Mouse (Mus musculus) intestine, embryonic 15.5 days (tissue): Measurements from ENCODE around the gene Bbx. TPM values are rescaled to one million over a fixed set of nuclear protein-coding genes. Genes with fewer than 3 reads are reported as not detected.

ENCODE experiments used
- ATAC-seq: fragments of 200-750 bp; cut with Nextera tagmentation; 2 replicates; pipeline ENCODE4 v1.8.0; 2017; ENCODE audit warnings: moderate TSS enrichment, moderate library complexity
- H3K27ac ChIP-seq: fragments of 300-500 bp; sonication (generic); 2 replicates; pipeline ENCODE4 v1.5.1; 2015; ENCODE audit warnings: mild to moderate bottlenecking, inconsistent platforms
- H3K27me3 ChIP-seq: fragments of 300-500 bp; sonication (generic); replicated peaks from 2 replicates; pipeline ENCODE4 v1.6.1; 2015; ENCODE audit warnings: inconsistent platforms
- H3K36me3 ChIP-seq: fragments of 300-500 bp; sonication (generic); 2 replicates; pipeline ENCODE4 v1.6.1; 2015; ENCODE audit warnings: inconsistent platforms
- H3K4me1 ChIP-seq: fragments of 300-500 bp; sonication (generic); replicated peaks from 2 replicates; pipeline ENCODE4 v1.6.1; 2015; ENCODE audit warnings: inconsistent platforms
- H3K4me2 ChIP-seq: fragments of 300-500 bp; sonication (generic); replicated peaks from 2 replicates; pipeline ENCODE4 v1.6.1; 2015; ENCODE audit warnings: mild to moderate bottlenecking, inconsistent platforms
- H3K4me3 ChIP-seq: fragments of 300-500 bp; sonication (generic); replicated peaks from 2 replicates; pipeline ENCODE4 v1.5.1; 2015; ENCODE audit warnings: inconsistent platforms
- H3K9ac ChIP-seq: fragments of 300-500 bp; sonication (generic); 2 replicates; pipeline ENCODE4 v1.6.1; 2015; ENCODE audit warnings: inconsistent platforms
- H3K9me3 ChIP-seq: fragments of 300-500 bp; sonication (generic); 2 replicates; pipeline ENCODE4 v1.6.1; 2016; ENCODE audit warnings: inconsistent platforms
- WGBS: fragments of 180-500 bp; shearing (Covaris S2); methylation state at CpG from one replicate; pipeline ENCODE4 v1.1.7; 2015; 5-methylcytosine and 5-hydroxymethylcytosine counted together
- polyA plus RNA-seq: library from polyadenylated mRNA; unstranded; fragments of >200 nt; fragmentation: Nextera tagmentation; extraction: Ambion mirVana; gene quantifications from 2 replicates; pipeline ENCODE4 v1.2.1, GENCODE M21; 2015

The Bbx gene
- polyA plus RNA-seq, 1 experiment from 2014 or later = 33.8 TPM

- H3K4me3 ChIP-seq = no peak overlapping the region
- H3K27me3 ChIP-seq = no peaks in the 10 kb centered on the region
- no peaks in the 10 kb centered on the region for H3K36me3 ChIP-seq
- 88% methylated on average over 8 of the region's 8 CpGs for WGBS
- H3K27ac ChIP-seq = no peak overlapping the region
- no peak for ATAC-seq
- no peak overlapping the region for H3K9ac ChIP-seq
- no peaks in the 10 kb centered on the region for H3K9me3 ChIP-seq
- H3K4me1 ChIP-seq = no peaks in the 10 kb centered on the region; the same call in 1 of the 2 replicates
- no peak overlapping the region for H3K4me2 ChIP-seq
These were observed 48.6 kb downstream of the Bbx start for GRCm38 (mm10) chr16:50383541-50383940.

DNA sequence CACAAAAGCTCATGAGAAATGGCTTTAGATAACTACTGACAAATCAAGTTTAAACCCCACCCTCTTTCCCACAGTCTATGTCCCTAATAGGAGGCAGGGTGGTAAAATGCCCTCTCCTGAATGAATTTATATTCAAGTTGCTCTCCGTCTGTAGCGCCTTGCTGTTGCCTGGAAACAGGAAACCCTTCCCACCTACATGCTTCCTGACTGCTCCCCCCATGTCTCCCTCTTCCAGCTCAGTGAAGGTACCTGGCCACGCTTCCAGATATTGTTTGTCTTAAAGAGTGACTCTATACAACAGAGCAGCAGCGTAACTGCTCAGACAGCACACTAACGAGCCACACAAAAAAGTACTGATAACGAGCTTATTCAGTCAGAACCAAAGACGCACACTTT, 50.8 kb downstream of the Bbx start:
- Histone ChIP-seq H3K27me3 (no peaks in the 10 kb centered on the region), H3K4me3 (no peak overlapping the region), H3K9me3 (no peaks in the 10 kb centered on the region), H3K9ac (no peak overlapping the region), H3K36me3 (no peaks in the 10 kb centered on the region), H3K27ac (no peak overlapping the region), H3K4me2 (peak overlapping the region; percentile 34), H3K4me1 (no peaks in the 10 kb centered on the region; the same call in 1 of the 2 replicates)
- ATAC-seq = peak; percentile 51; the same call in 1 of the 2 replicates
- WGBS = 41% methylated on average over 7 of the region's 7 CpGs

- H3K27me3 ChIP-seq = no peaks in the 10 kb centered on the region
- H3K9ac ChIP-seq = no peak overlapping the region
- no peak overlapping the region for H3K4me3 ChIP-seq
- no peaks in the 10 kb centered on the region for H3K36me3 ChIP-seq
- WGBS = 40% methylated on average over 10 of the region's 10 CpGs
- peak overlapping the region; percentile 34 for H3K4me2 ChIP-seq
- peak; percentile 73 for ATAC-seq
- H3K9me3 ChIP-seq = no peaks in the 10 kb centered on the region
- no peak overlapping the region for H3K27ac ChIP-seq
- H3K4me1 ChIP-seq = no peaks in the 10 kb centered on the region; the same call in 1 of the 2 replicates
These were observed 51.4 kb downstream of the Bbx start for GRCm38 (mm10) chr16:50380682-50381350.

DNA sequence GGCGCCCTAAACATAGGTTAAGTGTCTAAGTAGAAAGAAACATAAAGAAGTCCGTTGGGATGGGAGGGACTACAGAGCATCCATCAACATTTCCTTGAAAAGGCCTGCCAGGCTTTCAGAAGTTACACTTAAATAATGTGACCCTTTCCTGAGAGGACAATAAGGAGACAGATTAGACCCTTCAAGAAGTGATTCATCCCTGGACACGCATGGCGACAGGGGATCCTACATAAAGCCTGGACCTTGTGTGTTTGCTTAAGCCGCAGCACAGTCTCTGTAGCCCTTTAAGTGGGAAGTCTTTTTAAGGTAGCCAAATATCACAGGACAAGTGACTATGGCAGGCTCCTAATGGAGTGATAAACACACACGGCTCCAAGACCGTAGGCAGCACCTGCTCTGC, 52.0 kb downstream of the Bbx start:
- H3K9me3 ChIP-seq = no peaks in the 10 kb centered on the region
- WGBS = 42% methylated on average over 7 of the region's 7 CpGs
- H3K9ac ChIP-seq = no peak overlapping the region
- no peaks in the 10 kb centered on the region for H3K27me3 ChIP-seq
- H3K27ac ChIP-seq = no peak overlapping the region
- no peak overlapping the region for H3K4me3 ChIP-seq
- no peak for ATAC-seq
- H3K4me2 ChIP-seq = no peak overlapping the region
- H3K4me1 ChIP-seq = no peaks in the 10 kb centered on the region; the same call in 1 of the 2 replicates
- no peaks in the 10 kb centered on the region for H3K36me3 ChIP-seq

DNA sequence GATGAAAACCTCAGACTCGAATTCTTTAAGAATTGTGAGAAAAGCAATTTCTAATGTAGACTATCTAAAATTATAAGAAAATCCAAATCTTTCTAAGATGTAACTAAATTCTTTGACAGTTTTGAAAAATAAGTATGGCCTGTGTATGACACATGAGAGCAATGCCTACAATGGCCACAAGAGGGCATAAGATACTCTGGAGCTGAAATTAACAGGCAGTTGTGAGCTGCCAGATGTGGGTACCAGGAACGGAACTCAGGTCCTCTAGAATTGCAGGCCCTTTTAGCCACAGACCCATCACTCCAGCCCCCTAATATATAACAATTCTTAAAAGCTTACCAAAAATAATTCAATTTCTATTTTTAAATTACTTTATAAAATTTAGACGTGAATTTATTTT, 57.6 kb downstream of the Bbx start:
- no peak overlapping the region for H3K9ac ChIP-seq
- no peak overlapping the region for H3K27ac ChIP-seq
- no peak for ATAC-seq
- no peak overlapping the region for H3K4me2 ChIP-seq
- H3K4me3 ChIP-seq = no peak overlapping the region
- H3K27me3 ChIP-seq = no peaks in the 10 kb centered on the region
- H3K9me3 ChIP-seq = no peaks in the 10 kb centered on the region
- WGBS = 85% methylated on average over 3 of the region's 3 CpGs
- H3K36me3 ChIP-seq = no peaks in the 10 kb centered on the region
- H3K4me1 ChIP-seq = no peaks in the 10 kb centered on the region

DNA sequence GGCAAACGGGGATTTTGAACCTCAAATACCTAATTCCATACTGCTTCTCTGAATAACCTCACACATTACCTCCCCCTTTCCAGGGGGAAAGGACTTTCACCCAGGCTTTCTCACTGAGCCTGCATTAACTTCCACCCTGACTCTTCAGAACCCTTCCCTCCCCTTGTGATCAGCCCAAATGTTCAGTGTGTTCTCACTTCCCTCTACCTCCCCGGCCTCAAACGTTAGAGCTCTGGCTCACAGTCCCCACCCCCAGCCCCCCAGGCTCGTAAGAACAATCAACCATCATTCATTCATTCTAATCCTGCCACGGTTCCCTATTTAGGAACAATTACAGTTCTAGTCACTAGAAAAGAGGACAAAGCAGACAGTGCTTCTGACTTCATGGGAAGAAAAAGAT, 58.5 kb downstream of the Bbx start:
- no peaks in the 10 kb centered on the region for H3K4me1 ChIP-seq
- WGBS = 45% methylated on average over 5 of the region's 5 CpGs

DNA sequence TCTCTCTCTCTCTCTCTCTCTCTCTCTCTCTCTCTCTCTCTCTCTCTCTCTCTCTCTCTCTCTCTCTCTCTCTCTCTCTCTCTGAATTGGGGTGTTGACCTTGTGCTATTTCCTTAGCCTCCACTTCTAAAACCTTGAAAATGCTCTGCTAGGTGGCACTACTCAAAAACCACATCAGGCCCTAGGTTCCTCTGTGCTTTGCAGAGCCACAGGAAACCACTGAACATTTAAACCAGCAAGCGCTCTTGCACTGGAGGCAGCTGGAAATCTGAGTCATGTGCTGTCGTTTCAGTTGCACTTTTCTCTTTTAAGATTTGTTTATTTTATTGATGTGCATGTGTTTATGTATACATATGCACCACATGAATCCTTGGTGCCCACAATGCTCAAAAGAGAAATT, 59.6 kb downstream of the Bbx start:
- Histone ChIP-seq H3K9ac (no peak overlapping the region), H3K27ac (no peak overlapping the region), H3K36me3 (no peaks in the 10 kb centered on the region), H3K4me2 (no peak overlapping the region), H3K27me3 (no peaks in the 10 kb centered on the region), H3K4me1 (no peaks in the 10 kb centered on the region), H3K9me3 (no peaks in the 10 kb centered on the region), H3K4me3 (no peak overlapping the region)
- no peak for ATAC-seq
- WGBS = 51% methylated on average over 2 of the region's 2 CpGs

More for the DNA sequence above, 58.5 kb downstream of the Bbx start:
- H3K27ac ChIP-seq = no peak overlapping the region
- no peaks in the 10 kb centered on the region for H3K9me3 ChIP-seq
- no peak overlapping the region for H3K4me3 ChIP-seq
- ATAC-seq = no peak
- H3K36me3 ChIP-seq = no peaks in the 10 kb centered on the region
- no peak overlapping the region for H3K4me2 ChIP-seq
- no peaks in the 10 kb centered on the region for H3K27me3 ChIP-seq
- H3K9ac ChIP-seq = no peak overlapping the region

- Histone ChIP-seq H3K9me3 (no peaks in the 10 kb centered on the region), H3K27ac (no peak overlapping the region), H3K4me3 (no peak overlapping the region), H3K4me2 (no peak overlapping the region), H3K9ac (no peak overlapping the region), H3K36me3 (no peaks in the 10 kb centered on the region), H3K4me1 (no peaks in the 10 kb centered on the region), H3K27me3 (no peaks in the 10 kb centered on the region)
- ATAC-seq = no peak
- WGBS = 63% methylated on average over 3 of the region's 3 CpGs
These were observed 60.7 kb downstream of the Bbx start for GRCm38 (mm10) chr16:50371460-50371859.

GRCm38 (mm10) chr16:50370423-50370822, 61.8 kb downstream of the Bbx start:
- no peak overlapping the region for H3K4me2 ChIP-seq
- H3K9ac ChIP-seq = no peak overlapping the region
- H3K27me3 ChIP-seq = no peaks in the 10 kb centered on the region
- no peaks in the 10 kb centered on the region for H3K9me3 ChIP-seq
- ATAC-seq = no peak
- no peak overlapping the region for H3K4me3 ChIP-seq
- H3K4me1 ChIP-seq = no peaks in the 10 kb centered on the region
- WGBS = 66% methylated on average over 2 of the region's 2 CpGs
- no peaks in the 10 kb centered on the region for H3K36me3 ChIP-seq
- no peak overlapping the region for H3K27ac ChIP-seq

- Histone ChIP-seq H3K27ac (no peak overlapping the region), H3K4me2 (no peak overlapping the region), H3K36me3 (no peaks in the 10 kb centered on the region), H3K4me3 (no peak overlapping the region), H3K27me3 (no peaks in the 10 kb centered on the region), H3K9ac (no peak overlapping the region), H3K9me3 (no peaks in the 10 kb centered on the region), H3K4me1 (0 out of 2 replicates have a peak, but pooled peaks cover 4% of the 10 kb centered on the region)
- 58% methylated on average over 5 of the region's 5 CpGs for WGBS
- ATAC-seq = no peak
These were observed 65.6 kb downstream of the Bbx start for GRCm38 (mm10) chr16:50366556-50366955.

- WGBS = 8% methylated on average over 11 of the region's 11 CpGs
- Histone ChIP-seq H3K27ac (peak overlapping the region; percentile 79), H3K4me2 (peak overlapping the region; percentile 60), H3K4me3 (peak overlapping the region; percentile 33), H3K27me3 (no peaks in the 10 kb centered on the region), H3K9ac (peak overlapping the region; percentile 6), H3K9me3 (no peaks in the 10 kb centered on the region), H3K4me1 (0 out of 2 replicates have a peak, but pooled peaks cover 4% of the 10 kb centered on the region), H3K36me3 (no peaks in the 10 kb centered on the region)
- peak; percentile 97 for ATAC-seq
These were observed 67.8 kb downstream of the Bbx start for GRCm38 (mm10) chr16:50364189-50365059.

DNA sequence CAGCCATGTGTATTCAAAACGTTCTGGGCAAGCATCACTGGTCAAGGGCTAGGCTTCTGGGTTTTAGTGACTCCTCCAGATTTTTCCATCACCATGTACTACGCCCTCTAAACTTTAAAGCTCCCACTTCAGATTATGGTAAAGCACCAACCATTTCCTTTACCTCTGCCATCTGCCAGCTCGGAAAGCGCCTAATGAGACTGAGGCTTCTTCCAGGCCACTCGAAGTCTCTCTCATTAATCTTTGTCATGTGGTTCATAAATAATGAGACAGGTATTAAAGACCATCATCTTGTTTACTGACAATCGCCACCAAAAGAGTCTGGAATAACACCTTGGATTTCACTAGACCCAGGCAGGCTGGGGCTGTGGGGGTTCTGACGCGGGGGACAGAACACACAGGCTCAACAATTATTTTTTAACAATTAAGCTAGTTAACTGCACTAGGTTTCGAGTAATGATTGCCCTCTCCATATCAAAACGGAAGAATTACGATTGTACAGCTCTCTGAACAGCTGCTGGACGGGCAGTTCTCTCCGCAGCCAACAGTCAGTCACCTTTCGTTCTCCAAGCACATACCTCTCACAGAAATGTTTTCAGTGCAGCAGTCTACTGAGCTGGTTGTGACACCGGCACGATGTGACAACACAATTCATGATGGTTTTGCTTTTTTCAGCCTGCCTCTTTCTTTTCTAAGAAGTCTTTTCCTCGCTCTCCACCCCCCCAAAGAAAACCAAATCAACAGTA, 68.6 kb downstream of the Bbx start:
- peak overlapping the region; percentile 33 for H3K4me3 ChIP-seq
- ATAC-seq = peak; percentile 70
- peak overlapping the region; percentile 6 for H3K9ac ChIP-seq
- peak overlapping the region; percentile 60 for H3K4me2 ChIP-seq
- 27% methylated on average over 17 of the region's 17 CpGs for WGBS
- H3K9me3 ChIP-seq = no peaks in the 10 kb centered on the region
- 0 out of 2 replicates have a peak, but pooled peaks cover 4% of the 10 kb centered on the region for H3K4me1 ChIP-seq
- peak overlapping the region; percentile 79 for H3K27ac ChIP-seq
- no peaks in the 10 kb centered on the region for H3K27me3 ChIP-seq
- H3K36me3 ChIP-seq = no peaks in the 10 kb centered on the region
